Mouse (Mus musculus): Measurements from ENCODE around the gene Hlcs. TPM values are rescaled to one million over a fixed set of nuclear protein-coding genes. Genes with fewer than 3 reads are reported as not detected.

Gene Hlcs
- polyA plus RNA-seq, 1 experiment from 2014 or later = 12.5 TPM

DNA sequence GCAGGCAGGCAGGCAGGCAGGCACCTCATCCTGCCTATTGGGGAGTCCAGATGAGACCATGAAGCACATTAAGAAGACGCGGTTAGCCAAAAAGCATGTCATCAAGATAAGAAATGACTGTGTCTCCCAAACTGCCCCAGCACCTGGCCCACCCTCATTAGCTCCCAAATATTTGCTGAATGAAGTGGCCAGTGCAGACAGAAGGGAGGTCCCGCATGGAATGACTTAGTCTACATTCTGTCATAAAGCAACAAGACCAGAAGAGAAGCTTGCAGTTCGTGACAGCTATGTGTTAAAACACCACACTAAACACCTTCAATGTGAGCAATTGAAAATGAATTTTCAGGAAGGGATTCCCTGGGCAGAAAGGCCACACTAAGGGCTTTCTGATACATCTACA lies 57.8 kb downstream of the Hlcs start:
- Histone ChIP-seq H3K9me3 (ENCODE audit: control insufficient read depth, low read length) (no peaks in the 10 kb centered on the region), H3K27ac (ENCODE audit: low read depth, low read length) (no peak overlapping the region), H3K4me1 (ENCODE audit: control insufficient read depth, insufficient read depth, low read length) (0 out of 2 replicates have a peak, but pooled peaks cover 4% of the 10 kb centered on the region), H3K27me3 (ENCODE audit: control insufficient read depth, insufficient read depth, low read length) (no peaks in the 10 kb centered on the region; the same call in 1 of the 2 replicates), H3K4me3 (ENCODE audit: low read length) (no peak overlapping the region), H3K36me3 (ENCODE audit: control insufficient read depth, insufficient read depth, low read length) (no peaks in the 10 kb centered on the region), H3K4me2 (replicated peaks; ENCODE audit: low read depth, low read length) (no peak overlapping the region), H3K9ac (ENCODE audit: low read depth, low read length) (no peak overlapping the region)
- ATAC-seq (ENCODE audit: low FRiP score, low TSS enrichment) = no peak
- 88% methylated on average over 4 of the region's 4 CpGs for WGBS

DNA sequence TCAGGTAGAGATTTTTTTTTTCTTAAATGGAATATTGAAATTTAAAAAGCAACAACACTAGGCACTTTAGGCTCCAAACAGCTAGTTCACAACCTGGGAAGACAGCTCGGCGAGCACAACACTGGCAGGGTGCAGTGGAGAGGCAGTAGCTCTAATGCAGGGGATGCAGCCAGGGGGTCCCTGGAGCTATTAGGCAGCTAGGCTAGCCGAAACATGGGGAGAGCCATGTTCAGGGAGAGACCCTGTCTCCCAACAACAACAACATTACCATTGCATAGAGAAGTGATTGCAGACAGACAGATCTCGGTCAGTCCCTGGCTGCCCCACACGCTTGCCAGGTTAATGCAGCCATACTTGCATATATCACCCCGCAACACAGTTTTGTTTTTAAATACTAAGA lies 58.3 kb downstream of the Hlcs start:
- Histone ChIP-seq H3K27me3 (ENCODE audit: control insufficient read depth, insufficient read depth, low read length) (no peaks in the 10 kb centered on the region; the same call in 1 of the 2 replicates), H3K4me3 (ENCODE audit: low read length) (no peak overlapping the region), H3K9me3 (ENCODE audit: control insufficient read depth, low read length) (no peaks in the 10 kb centered on the region), H3K9ac (ENCODE audit: low read depth, low read length) (no peak overlapping the region), H3K4me1 (ENCODE audit: control insufficient read depth, insufficient read depth, low read length) (0 out of 2 replicates have a peak, but pooled peaks cover 9% of the 10 kb centered on the region), H3K36me3 (ENCODE audit: control insufficient read depth, insufficient read depth, low read length) (no peaks in the 10 kb centered on the region), H3K27ac (ENCODE audit: low read depth, low read length) (no peak overlapping the region), H3K4me2 (replicated peaks; ENCODE audit: low read depth, low read length) (no peak overlapping the region)
- 93% methylated on average over 6 of the region's 6 CpGs for WGBS
- ATAC-seq (ENCODE audit: low FRiP score, low TSS enrichment) = no peak

DNA sequence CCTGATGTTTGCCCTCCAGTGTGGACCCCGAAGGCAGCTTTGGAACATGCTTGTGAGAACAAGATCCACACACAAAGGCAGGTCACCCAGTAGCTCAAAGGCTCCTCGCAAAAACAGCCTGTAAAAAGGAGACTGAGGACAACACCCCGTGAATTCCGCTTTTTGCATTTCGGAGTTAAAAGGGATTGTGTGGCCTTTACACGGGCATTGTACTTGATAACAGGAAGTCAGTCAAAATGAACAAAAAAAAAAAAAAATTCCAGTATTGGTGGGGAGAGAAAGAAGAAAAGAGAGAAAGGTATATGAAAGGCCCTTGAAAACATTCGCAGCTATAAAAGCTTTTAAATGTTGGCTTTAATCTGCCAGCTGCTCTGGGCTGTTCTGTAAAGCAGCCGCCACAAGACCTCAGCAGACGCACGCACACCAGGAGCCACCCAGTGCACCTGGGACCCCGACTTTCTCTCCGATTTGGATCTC lies 58.9 kb downstream of the Hlcs start:
- WGBS = 73% methylated on average over 12 of the region's 12 CpGs
- Histone ChIP-seq H3K27me3 (ENCODE audit: control insufficient read depth, insufficient read depth, low read length) (no peaks in the 10 kb centered on the region; the same call in 1 of the 2 replicates), H3K36me3 (ENCODE audit: control insufficient read depth, insufficient read depth, low read length) (no peaks in the 10 kb centered on the region), H3K9ac (ENCODE audit: low read depth, low read length) (no peak overlapping the region), H3K4me1 (ENCODE audit: control insufficient read depth, insufficient read depth, low read length) (0 out of 2 replicates have a peak, but pooled peaks cover 13% of the 10 kb centered on the region), H3K4me3 (ENCODE audit: low read length) (no peak overlapping the region), H3K4me2 (replicated peaks; ENCODE audit: low read depth, low read length) (no peak overlapping the region), H3K9me3 (ENCODE audit: control insufficient read depth, low read length) (no peaks in the 10 kb centered on the region), H3K27ac (ENCODE audit: low read depth, low read length) (no peak overlapping the region)
- ATAC-seq (ENCODE audit: low FRiP score, low TSS enrichment) = no peak

DNA sequence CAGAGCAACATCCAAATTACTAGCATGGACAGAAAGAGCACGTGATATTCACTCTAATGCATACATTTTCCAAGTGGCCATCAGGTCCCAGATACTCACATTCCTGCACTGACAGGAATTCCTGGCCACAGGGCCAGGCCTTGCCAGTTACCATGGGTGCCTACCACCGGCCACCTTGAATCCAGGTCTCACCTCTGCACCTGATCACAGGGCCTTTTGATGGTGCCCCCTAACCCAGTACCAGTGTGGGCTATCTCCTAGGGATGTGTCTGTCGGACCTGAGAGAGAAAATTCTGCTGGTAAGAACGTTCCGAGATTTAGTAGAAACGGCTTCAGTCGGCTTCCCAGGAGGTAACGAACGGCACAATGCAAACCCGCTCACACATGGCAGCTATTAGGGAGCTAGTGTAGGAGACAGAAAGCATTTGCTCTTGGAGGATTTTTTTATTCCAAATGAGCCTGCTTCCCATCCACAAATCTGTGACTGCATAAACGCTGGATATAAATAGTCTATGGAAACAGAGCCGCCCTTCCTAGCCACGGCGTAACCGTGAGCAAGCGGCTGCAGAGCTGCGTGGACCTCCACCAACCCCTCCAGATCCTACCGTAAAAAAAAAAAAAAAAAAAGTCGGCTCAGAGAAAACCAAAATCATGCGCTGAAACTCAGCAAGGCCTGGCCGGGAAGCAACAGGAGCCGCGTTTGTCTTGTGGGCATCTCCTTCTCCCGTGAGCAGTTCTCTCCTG lies 59.5 kb downstream of the Hlcs start:
- Histone ChIP-seq H3K4me2 (replicated peaks; ENCODE audit: low read depth, low read length) (no peak overlapping the region), H3K9ac (ENCODE audit: low read depth, low read length) (no peak overlapping the region), H3K27me3 (ENCODE audit: control insufficient read depth, insufficient read depth, low read length) (no peaks in the 10 kb centered on the region; the same call in 1 of the 2 replicates), H3K9me3 (ENCODE audit: control insufficient read depth, low read length) (no peaks in the 10 kb centered on the region), H3K36me3 (ENCODE audit: control insufficient read depth, insufficient read depth, low read length) (no peaks in the 10 kb centered on the region), H3K4me3 (ENCODE audit: low read length) (no peak overlapping the region), H3K4me1 (ENCODE audit: control insufficient read depth, insufficient read depth, low read length) (0 out of 2 replicates have a peak, but pooled peaks cover 13% of the 10 kb centered on the region), H3K27ac (ENCODE audit: low read depth, low read length) (no peak overlapping the region)
- no peak for ATAC-seq (ENCODE audit: low FRiP score, low TSS enrichment)
- 75% methylated on average over 24 of the region's 24 CpGs for WGBS

DNA sequence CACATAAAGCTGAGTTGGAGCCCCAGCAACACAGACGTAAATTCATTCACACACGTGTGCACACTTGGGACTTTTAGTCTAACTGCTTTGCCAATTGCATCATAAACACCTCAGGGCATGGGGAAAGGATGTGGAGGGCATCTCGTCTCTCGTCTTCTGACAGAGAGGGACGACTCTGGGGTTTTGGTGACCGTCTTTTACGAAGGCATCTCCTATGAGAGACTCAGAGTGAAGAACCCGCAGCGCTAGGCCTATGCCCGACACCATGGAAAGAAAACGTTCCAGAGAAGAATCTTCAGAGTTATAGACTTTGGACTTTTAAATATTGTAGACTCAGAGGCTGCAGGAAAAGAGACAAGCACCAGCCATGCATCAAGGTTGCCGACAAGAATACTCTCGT lies 61.6 kb downstream of the Hlcs start:
- peaks cover 13% of the 10 kb centered on the region; the same call in 1 of the 2 replicates for H3K4me1 ChIP-seq (ENCODE audit: control insufficient read depth, insufficient read depth, low read length)
- no peak overlapping the region for H3K4me2 ChIP-seq (replicated peaks; ENCODE audit: low read depth, low read length)
- no peak for ATAC-seq (ENCODE audit: low FRiP score, low TSS enrichment)
- H3K9me3 ChIP-seq (ENCODE audit: control insufficient read depth, low read length) = no peaks in the 10 kb centered on the region
- WGBS = 69% methylated on average over 13 of the region's 13 CpGs
- H3K36me3 ChIP-seq (ENCODE audit: control insufficient read depth, insufficient read depth, low read length) = no peaks in the 10 kb centered on the region
- no peak overlapping the region for H3K27ac ChIP-seq (ENCODE audit: low read depth, low read length)
- H3K9ac ChIP-seq (ENCODE audit: low read depth, low read length) = no peak overlapping the region
- H3K4me3 ChIP-seq (ENCODE audit: low read length) = no peak overlapping the region
- H3K27me3 ChIP-seq (ENCODE audit: control insufficient read depth, insufficient read depth, low read length) = no peaks in the 10 kb centered on the region; the same call in 1 of the 2 replicates

DNA sequence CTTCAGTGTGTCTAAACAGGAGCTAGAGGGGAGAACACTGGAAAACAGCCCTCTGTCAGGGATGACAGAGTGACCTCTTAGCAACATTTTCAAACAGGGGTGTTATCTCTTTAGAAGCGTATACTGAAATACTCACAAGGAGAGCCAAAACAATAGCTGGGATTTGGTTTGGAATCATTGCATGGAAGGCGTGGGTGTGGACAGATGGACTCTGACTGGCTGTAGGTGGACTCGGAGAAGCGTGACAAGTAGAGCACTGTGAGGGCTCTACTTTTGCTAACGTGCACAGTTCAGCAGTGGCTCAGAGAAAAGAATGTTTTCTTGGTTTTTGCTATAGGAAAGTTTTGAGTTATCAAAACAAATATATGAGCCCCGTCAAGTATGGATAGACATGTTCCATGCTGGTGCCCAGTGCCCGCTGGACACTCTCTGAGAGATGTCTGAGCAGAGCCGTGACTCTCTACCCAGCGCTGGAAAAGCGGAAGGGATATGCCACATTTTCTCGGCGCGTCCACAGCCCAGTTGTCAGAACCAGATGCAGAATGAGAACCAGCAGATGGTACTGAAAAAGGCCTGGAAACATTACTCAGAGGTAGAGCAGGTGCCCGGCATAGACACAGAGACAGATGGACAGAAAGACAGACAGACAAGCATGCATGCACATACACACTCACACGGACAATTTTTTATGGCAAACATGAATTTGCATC lies 62.6 kb downstream of the Hlcs start:
- Histone ChIP-seq H3K9me3 (ENCODE audit: control insufficient read depth, low read length) (no peaks in the 10 kb centered on the region), H3K4me2 (replicated peaks; ENCODE audit: low read depth, low read length) (no peak overlapping the region), H3K4me3 (ENCODE audit: low read length) (no peak overlapping the region), H3K9ac (ENCODE audit: low read depth, low read length) (0 out of 2 replicates have a peak overlapping the region, but pooled peaks have one; percentile 23), H3K27me3 (ENCODE audit: control insufficient read depth, insufficient read depth, low read length) (no peaks in the 10 kb centered on the region; the same call in 1 of the 2 replicates), H3K4me1 (ENCODE audit: control insufficient read depth, insufficient read depth, low read length) (peaks cover 17% of the 10 kb centered on the region; the same call in 1 of the 2 replicates), H3K36me3 (ENCODE audit: control insufficient read depth, insufficient read depth, low read length) (no peaks in the 10 kb centered on the region), H3K27ac (ENCODE audit: low read depth, low read length) (no peak overlapping the region)
- ATAC-seq (ENCODE audit: low FRiP score, low TSS enrichment) = no peak
- 64% methylated on average over 15 of the region's 15 CpGs for WGBS

DNA sequence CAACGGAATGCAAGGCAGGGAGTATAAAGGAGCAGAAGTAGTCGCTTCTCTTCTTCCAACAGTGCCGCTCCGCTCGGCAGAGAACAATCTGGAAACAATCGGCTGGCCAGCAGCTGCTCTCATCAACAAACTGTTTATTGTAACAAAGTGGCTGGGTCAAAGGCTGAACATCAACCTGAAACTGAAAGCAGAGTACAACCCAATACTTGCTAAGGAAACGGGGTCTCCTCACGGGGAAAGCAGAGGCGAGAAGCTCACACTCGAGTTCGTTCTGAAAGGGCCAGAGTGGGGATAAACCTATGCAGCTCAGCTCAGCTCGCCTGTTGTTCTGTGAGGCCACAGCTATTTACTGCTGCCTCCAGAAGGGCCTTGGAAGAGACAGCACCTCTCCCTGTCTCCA lies 63.2 kb downstream of the Hlcs start:
- 32% methylated on average over 12 of the region's 12 CpGs for WGBS
- H3K9me3 ChIP-seq (ENCODE audit: control insufficient read depth, low read length) = no peaks in the 10 kb centered on the region
- H3K9ac ChIP-seq (ENCODE audit: low read depth, low read length) = peak overlapping the region; percentile 23; the same call in 1 of the 2 replicates
- H3K36me3 ChIP-seq (ENCODE audit: control insufficient read depth, insufficient read depth, low read length) = no peaks in the 10 kb centered on the region
- no peak for ATAC-seq (ENCODE audit: low FRiP score, low TSS enrichment)
- H3K27ac ChIP-seq (ENCODE audit: low read depth, low read length) = no peak overlapping the region
- no peaks in the 10 kb centered on the region; the same call in 1 of the 2 replicates for H3K27me3 ChIP-seq (ENCODE audit: control insufficient read depth, insufficient read depth, low read length)
- no peak overlapping the region for H3K4me3 ChIP-seq (ENCODE audit: low read length)
- H3K4me2 ChIP-seq (replicated peaks; ENCODE audit: low read depth, low read length) = no peak overlapping the region; the same call in 1 of the 2 replicates
- H3K4me1 ChIP-seq (ENCODE audit: control insufficient read depth, insufficient read depth, low read length) = peaks cover 17% of the 10 kb centered on the region; the same call in 1 of the 2 replicates

DNA sequence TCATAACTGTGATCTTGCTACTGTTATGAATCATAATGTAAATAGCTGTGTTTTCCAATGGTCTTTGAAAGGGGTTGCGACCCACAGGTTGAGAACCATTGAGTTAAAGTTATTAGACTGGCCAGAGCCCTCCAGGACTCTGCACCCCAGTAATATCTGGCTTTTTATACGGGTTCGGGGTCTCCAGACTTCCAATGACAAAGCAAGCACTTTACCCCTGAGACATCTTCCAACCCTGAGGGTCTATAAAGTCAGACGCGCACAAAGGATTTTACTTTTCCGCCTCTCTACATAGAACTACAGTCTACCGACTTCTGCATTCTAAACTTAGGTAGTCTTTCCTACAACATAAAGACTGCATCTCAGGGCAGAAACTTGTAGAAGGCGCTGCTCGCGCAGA lies 63.7 kb downstream of the Hlcs start:
- Histone ChIP-seq H3K36me3 (ENCODE audit: control insufficient read depth, insufficient read depth, low read length) (no peaks in the 10 kb centered on the region), H3K27me3 (ENCODE audit: control insufficient read depth, insufficient read depth, low read length) (no peaks in the 10 kb centered on the region; the same call in 1 of the 2 replicates), H3K4me3 (ENCODE audit: low read length) (no peak overlapping the region), H3K9ac (ENCODE audit: low read depth, low read length) (no peak overlapping the region; the same call in 1 of the 2 replicates), H3K4me2 (replicated peaks; ENCODE audit: low read depth, low read length) (no peak overlapping the region), H3K4me1 (ENCODE audit: control insufficient read depth, insufficient read depth, low read length) (peaks cover 17% of the 10 kb centered on the region; the same call in 1 of the 2 replicates), H3K27ac (ENCODE audit: low read depth, low read length) (no peak overlapping the region), H3K9me3 (ENCODE audit: control insufficient read depth, low read length) (no peaks in the 10 kb centered on the region)
- no peak for ATAC-seq (ENCODE audit: low FRiP score, low TSS enrichment)
- 89% methylated on average over 10 of the region's 10 CpGs for WGBS

Data from kidney, embryonic 14.5 days (tissue).